Mouse (Mus musculus): ENCODE results near the gene Asprv1. TPM values are rescaled to one million over a fixed set of nuclear protein-coding genes. Genes with fewer than 3 reads are reported as not detected.

The Asprv1 gene
- polyA plus RNA-seq, 1 experiment from 2014 or later: 104 TPM

- 15% methylated on average over 9 of the region's 9 CpGs for WGBS
- H3K27me3 ChIP-seq (replicated peaks): no peaks in the 10 kb centered on the region
- H3K9me3 ChIP-seq: no peaks in the 10 kb centered on the region
- H3K9ac ChIP-seq: no peak overlapping the region
- H3K4me3 ChIP-seq (replicated peaks): peak overlapping the region; percentile 12; the same call in 1 of the 2 replicates
- H3K4me1 ChIP-seq: peaks cover 10% of the 10 kb centered on the region; the same call in 1 of the 2 replicates
- no peak overlapping the region for H3K27ac ChIP-seq
- peak overlapping the region; percentile 43 for H3K4me2 ChIP-seq
- no peaks in the 10 kb centered on the region for H3K36me3 ChIP-seq
- peak; percentile 43; the same call in 1 of the 2 replicates for ATAC-seq (ENCODE audit: insufficient read depth, low FRiP score, low read depth)
Observed at GRCm38 (mm10) chr6:86594636-86595035, 33.3 kb upstream of the Asprv1 start.

DNA sequence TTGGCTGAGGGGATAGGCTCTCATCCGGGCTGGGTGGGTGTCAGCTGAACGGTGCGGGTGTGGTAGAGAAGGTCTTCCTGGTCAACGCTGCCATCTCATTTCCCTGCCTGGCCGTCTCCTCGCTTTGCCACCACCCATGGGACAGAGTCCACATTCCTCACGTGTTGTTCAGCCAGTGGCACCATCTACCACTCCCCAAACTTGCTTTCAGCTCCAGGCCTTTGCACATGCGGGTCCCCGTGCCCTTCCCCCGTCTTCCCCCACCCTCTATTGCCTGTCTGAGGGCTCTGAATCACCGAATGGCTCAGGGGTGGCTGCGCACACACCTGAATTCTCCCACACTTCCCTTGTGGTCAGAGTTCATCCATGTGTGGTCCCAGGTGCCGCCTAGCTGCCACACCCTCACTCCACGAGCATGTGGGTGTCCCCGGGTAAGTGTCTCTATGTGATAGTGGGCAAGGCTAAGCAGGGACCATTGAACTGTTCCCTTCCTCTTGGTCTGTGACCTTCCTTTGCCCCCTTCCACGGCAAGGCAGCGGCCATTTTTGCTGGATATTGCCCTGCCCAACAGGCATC is 32.0 kb upstream of the Asprv1 start:
- ATAC-seq (ENCODE audit: insufficient read depth, low FRiP score, low read depth): no peak
- Histone ChIP-seq H3K9me3 (no peaks in the 10 kb centered on the region), H3K4me3 (replicated peaks) (no peak overlapping the region), H3K36me3 (no peaks in the 10 kb centered on the region), H3K27me3 (replicated peaks) (no peaks in the 10 kb centered on the region), H3K4me1 (peaks cover 20% of the 10 kb centered on the region), H3K4me2 (no peak overlapping the region), H3K27ac (peak overlapping the region; percentile 37; the same call in 1 of the 2 replicates), H3K9ac (no peak overlapping the region)
- WGBS: 74% methylated on average over 17 of the region's 17 CpGs

DNA sequence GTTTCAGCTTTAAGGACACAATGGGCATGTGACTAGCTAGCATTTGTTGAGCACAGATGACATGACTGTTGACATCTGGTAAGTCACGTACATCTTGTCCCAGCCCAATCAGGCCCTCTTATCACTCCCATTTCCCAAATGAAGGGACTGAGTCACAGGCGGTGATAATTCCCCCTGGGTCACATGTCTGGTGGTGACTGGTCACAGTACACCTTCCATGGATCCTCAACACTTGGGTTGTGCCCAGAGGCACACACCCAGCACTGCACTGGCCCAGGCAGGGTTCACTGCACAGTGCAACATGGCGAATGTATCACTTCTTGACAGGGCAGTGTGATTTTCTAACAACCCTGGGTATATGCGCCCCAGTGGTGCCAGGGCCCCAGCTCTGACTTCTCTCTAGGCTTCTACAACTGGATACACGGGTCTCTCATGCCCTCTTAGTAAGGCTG is 29.2 kb upstream of the Asprv1 start:
- no peak overlapping the region for H3K9ac ChIP-seq
- no peaks in the 10 kb centered on the region for H3K36me3 ChIP-seq
- no peaks in the 10 kb centered on the region for H3K9me3 ChIP-seq
- no peaks in the 10 kb centered on the region for H3K27me3 ChIP-seq (replicated peaks)
- no peak for ATAC-seq (ENCODE audit: insufficient read depth, low FRiP score, low read depth)
- no peak overlapping the region for H3K4me3 ChIP-seq (replicated peaks)
- WGBS: 72% methylated on average over 5 of the region's 5 CpGs
- H3K4me1 ChIP-seq: peaks cover 20% of the 10 kb centered on the region
- no peak overlapping the region for H3K27ac ChIP-seq
- no peak overlapping the region for H3K4me2 ChIP-seq

GRCm38 (mm10) chr6:86599197-86599596 is 28.8 kb upstream of the Asprv1 start:
- Histone ChIP-seq H3K4me2 (no peak overlapping the region), H3K27me3 (replicated peaks) (no peaks in the 10 kb centered on the region), H3K4me3 (replicated peaks) (no peak overlapping the region), H3K4me1 (peaks cover 20% of the 10 kb centered on the region), H3K27ac (peak overlapping the region; percentile 83), H3K9ac (no peak overlapping the region), H3K36me3 (no peaks in the 10 kb centered on the region), H3K9me3 (no peaks in the 10 kb centered on the region)
- peak; percentile 50; the same call in 1 of the 2 replicates for ATAC-seq (ENCODE audit: insufficient read depth, low FRiP score, low read depth)
- WGBS: 24% methylated on average over 4 of the region's 4 CpGs

- WGBS: 19% methylated on average over 6 of the region's 6 CpGs
- Histone ChIP-seq H3K27me3 (replicated peaks) (no peaks in the 10 kb centered on the region), H3K9me3 (no peaks in the 10 kb centered on the region), H3K4me3 (replicated peaks) (no peak overlapping the region), H3K9ac (no peak overlapping the region), H3K36me3 (no peaks in the 10 kb centered on the region), H3K27ac (peak overlapping the region; percentile 83), H3K4me2 (0 out of 2 replicates have a peak overlapping the region, but pooled peaks have one; percentile 27), H3K4me1 (peaks cover 16% of the 10 kb centered on the region)
- peak; percentile 78 for ATAC-seq (ENCODE audit: insufficient read depth, low FRiP score, low read depth)
Observed at GRCm38 (mm10) chr6:86599951-86600414, 28.0 kb upstream of the Asprv1 start.

GRCm38 (mm10) chr6:86605260-86605659 is 22.7 kb upstream of the Asprv1 start:
- Histone ChIP-seq H3K27ac (peak overlapping the region; percentile 64), H3K9ac (no peak overlapping the region), H3K36me3 (no peaks in the 10 kb centered on the region), H3K27me3 (replicated peaks) (no peaks in the 10 kb centered on the region), H3K4me1 (peaks cover 4% of the 10 kb centered on the region; the same call in 1 of the 2 replicates), H3K4me3 (replicated peaks) (no peak overlapping the region), H3K4me2 (no peak overlapping the region), H3K9me3 (no peaks in the 10 kb centered on the region)
- peak; percentile 69 for ATAC-seq (ENCODE audit: insufficient read depth, low FRiP score, low read depth)
- 44% methylated on average over 7 of the region's 7 CpGs for WGBS

DNA sequence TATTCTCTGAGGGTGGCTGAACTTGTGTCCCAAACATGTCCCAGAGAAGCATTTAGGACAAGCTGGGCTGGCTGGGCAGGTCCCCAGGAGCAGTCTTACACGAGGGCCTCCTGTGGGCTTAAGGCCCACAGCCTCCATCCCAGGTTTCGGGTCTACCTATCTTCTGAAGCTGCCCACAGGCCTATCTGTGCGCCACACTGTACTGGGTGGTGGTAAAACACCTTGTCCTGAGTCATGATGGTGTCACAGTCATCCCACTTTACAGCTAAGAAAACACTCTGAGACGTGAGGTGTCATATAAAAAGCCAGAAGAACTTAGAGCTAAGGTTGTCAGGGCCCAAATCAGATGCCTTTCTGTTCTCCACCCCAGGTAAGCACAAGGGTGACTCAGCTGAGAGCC is 21.7 kb upstream of the Asprv1 start:
- no peak overlapping the region for H3K27ac ChIP-seq
- no peak overlapping the region for H3K4me3 ChIP-seq (replicated peaks)
- no peaks in the 10 kb centered on the region for H3K27me3 ChIP-seq (replicated peaks)
- no peak overlapping the region for H3K4me2 ChIP-seq
- no peak for ATAC-seq (ENCODE audit: insufficient read depth, low FRiP score, low read depth)
- H3K4me1 ChIP-seq: no peaks in the 10 kb centered on the region
- H3K9ac ChIP-seq: no peak overlapping the region
- no peaks in the 10 kb centered on the region for H3K36me3 ChIP-seq
- 82% methylated on average over 4 of the region's 4 CpGs for WGBS
- H3K9me3 ChIP-seq: no peaks in the 10 kb centered on the region

DNA sequence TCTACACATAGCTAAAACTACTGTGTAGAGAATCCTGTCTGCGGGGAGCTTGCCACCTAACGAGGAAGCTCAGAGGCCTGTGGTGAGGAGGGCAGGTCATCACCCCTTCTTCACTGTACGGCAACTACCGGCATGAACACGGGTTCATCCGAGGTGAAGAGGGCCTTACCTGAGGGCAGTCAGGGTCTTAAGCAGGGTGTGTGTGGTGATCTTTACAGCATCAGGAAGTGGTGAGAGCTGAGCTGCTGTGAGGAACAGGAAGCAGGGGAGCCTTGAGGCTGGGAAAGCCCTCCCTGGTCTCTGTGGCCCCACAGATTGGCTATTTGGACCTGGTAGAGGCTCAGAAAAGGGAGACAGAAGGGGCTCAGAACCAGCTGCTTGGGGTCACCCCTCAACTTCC is 20.5 kb upstream of the Asprv1 start:
- H3K27me3 ChIP-seq (replicated peaks): no peaks in the 10 kb centered on the region
- H3K9ac ChIP-seq: no peak overlapping the region
- H3K4me1 ChIP-seq: no peaks in the 10 kb centered on the region
- H3K4me3 ChIP-seq (replicated peaks): no peak overlapping the region
- H3K9me3 ChIP-seq: no peaks in the 10 kb centered on the region
- ATAC-seq (ENCODE audit: insufficient read depth, low FRiP score, low read depth): no peak
- 70% methylated on average over 6 of the region's 6 CpGs for WGBS
- no peaks in the 10 kb centered on the region for H3K36me3 ChIP-seq
- H3K4me2 ChIP-seq: no peak overlapping the region
- no peak overlapping the region for H3K27ac ChIP-seq

DNA sequence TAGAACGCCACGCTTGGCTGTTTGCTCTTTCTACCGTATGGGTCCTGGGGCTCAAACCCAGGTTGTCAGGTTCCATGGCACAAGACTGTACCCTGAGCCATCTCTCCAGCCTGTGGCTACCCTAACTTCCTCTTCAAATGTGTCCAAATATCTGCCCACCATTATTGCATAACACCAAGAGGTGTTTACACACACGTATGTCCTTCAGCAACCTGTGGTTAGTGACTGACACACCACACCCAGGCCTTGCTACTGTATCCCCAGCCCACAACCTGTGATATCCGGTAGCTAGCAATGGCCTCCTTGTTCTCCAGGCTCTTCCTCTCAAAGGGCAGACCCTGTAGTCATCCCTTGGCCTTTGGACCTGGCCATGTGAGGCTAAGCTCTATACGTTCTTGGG is 18.7 kb upstream of the Asprv1 start:
- ATAC-seq (ENCODE audit: insufficient read depth, low FRiP score, low read depth): 0 out of 2 replicates have a peak, but pooled peaks have one; percentile 30
- no peak overlapping the region for H3K27ac ChIP-seq

DNA sequence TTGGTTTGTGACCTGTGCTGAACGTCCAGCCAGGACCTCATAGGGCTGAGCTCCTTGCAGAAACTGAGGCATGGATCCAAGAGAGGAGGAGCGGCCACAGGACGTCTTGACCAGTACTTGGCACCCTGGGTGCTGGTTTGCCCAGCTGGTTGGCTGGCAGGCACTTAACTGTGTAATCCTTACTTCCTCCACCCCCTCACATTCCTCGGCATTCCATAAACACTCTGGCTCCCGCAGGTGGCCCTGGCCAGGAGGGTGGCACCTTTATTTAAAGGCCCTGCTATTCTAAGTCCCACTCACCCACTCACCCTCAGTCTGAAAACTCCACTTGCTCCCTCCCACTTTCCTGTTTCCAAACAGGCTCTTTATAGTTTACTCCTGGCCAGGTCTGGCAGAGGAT is 17.2 kb upstream of the Asprv1 start:
- Histone ChIP-seq H3K27ac (no peak overlapping the region), H3K9ac (no peak overlapping the region), H3K27me3 (replicated peaks) (no peaks in the 10 kb centered on the region), H3K4me2 (no peak overlapping the region), H3K36me3 (no peaks in the 10 kb centered on the region), H3K4me3 (replicated peaks) (no peak overlapping the region), H3K9me3 (no peaks in the 10 kb centered on the region), H3K4me1 (no peaks in the 10 kb centered on the region)
- 36% methylated on average over 5 of the region's 5 CpGs for WGBS
- no peak for ATAC-seq (ENCODE audit: insufficient read depth, low FRiP score, low read depth)

More for the DNA sequence above, 18.7 kb upstream of the Asprv1 start:
- no peaks in the 10 kb centered on the region for H3K36me3 ChIP-seq
- no peaks in the 10 kb centered on the region for H3K4me1 ChIP-seq
- H3K4me3 ChIP-seq (replicated peaks): no peak overlapping the region
- H3K9ac ChIP-seq: no peak overlapping the region
- no peaks in the 10 kb centered on the region for H3K27me3 ChIP-seq (replicated peaks)
- 91% methylated on average over 6 of the region's 6 CpGs for WGBS
- H3K9me3 ChIP-seq: no peaks in the 10 kb centered on the region
- H3K4me2 ChIP-seq: no peak overlapping the region

DNA sequence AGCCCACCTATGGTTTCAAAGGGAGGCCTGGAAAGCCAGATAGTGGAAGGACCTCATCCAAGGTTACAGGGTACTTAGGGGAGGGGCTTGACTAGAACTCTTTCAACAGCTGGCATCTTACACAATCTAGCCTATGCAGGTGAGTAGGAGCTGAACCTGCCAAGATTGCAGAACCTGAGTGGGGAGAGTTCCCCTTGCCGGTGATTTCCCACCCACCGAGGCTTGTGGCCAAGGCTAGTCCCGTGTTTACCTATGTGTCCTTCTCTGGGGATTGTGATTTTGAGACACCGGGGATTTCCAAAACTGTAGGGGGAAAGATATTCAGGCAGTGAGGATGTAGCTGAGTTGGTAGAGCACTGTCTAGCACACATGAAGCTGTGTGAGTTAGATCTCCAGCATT is 12.7 kb upstream of the Asprv1 start:
- H3K27me3 ChIP-seq (replicated peaks): no peaks in the 10 kb centered on the region
- no peaks in the 10 kb centered on the region for H3K9me3 ChIP-seq
- no peak for ATAC-seq (ENCODE audit: insufficient read depth, low FRiP score, low read depth)
- no peak overlapping the region for H3K4me3 ChIP-seq (replicated peaks)
- 0 out of 2 replicates have a peak, but pooled peaks cover 2% of the 10 kb centered on the region for H3K4me1 ChIP-seq
- 85% methylated on average over 4 of the region's 4 CpGs for WGBS
- H3K36me3 ChIP-seq: no peaks in the 10 kb centered on the region
- no peak overlapping the region for H3K9ac ChIP-seq
- H3K27ac ChIP-seq: no peak overlapping the region
- no peak overlapping the region for H3K4me2 ChIP-seq

DNA sequence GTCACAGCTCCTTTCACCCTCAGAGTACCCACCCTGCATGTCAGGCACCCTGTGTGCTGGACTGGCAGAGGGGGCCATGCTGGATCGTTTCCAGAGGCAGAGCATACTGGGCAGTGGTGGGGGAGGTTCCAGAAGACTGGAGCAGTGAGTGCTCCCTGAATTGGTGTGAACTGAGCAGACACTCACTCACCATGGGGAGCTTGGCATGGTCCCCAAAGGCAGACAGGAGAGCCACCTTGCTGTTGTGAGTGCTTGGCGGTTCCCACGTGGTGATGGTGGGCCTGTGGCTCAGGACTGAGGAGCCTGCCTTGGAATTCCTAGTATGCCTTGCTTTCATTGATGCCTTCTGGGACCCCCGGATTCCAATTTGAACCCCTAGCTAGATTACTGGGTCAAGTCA is 4.8 kb upstream of the Asprv1 start:
- ATAC-seq (ENCODE audit: insufficient read depth, low FRiP score, low read depth): no peak
- no peak overlapping the region for H3K4me3 ChIP-seq (replicated peaks)
- no peaks in the 10 kb centered on the region for H3K27me3 ChIP-seq (replicated peaks)
- no peaks in the 10 kb centered on the region for H3K36me3 ChIP-seq
- H3K27ac ChIP-seq: no peak overlapping the region
- H3K4me1 ChIP-seq: 0 out of 2 replicates have a peak, but pooled peaks cover 2% of the 10 kb centered on the region
- no peak overlapping the region for H3K4me2 ChIP-seq
- H3K9me3 ChIP-seq: no peaks in the 10 kb centered on the region
- no peak overlapping the region for H3K9ac ChIP-seq
- WGBS: 79% methylated on average over 4 of the region's 4 CpGs

Measured in stomach, embryonic 15.5 days (tissue).